In the genomic region with DNA sequence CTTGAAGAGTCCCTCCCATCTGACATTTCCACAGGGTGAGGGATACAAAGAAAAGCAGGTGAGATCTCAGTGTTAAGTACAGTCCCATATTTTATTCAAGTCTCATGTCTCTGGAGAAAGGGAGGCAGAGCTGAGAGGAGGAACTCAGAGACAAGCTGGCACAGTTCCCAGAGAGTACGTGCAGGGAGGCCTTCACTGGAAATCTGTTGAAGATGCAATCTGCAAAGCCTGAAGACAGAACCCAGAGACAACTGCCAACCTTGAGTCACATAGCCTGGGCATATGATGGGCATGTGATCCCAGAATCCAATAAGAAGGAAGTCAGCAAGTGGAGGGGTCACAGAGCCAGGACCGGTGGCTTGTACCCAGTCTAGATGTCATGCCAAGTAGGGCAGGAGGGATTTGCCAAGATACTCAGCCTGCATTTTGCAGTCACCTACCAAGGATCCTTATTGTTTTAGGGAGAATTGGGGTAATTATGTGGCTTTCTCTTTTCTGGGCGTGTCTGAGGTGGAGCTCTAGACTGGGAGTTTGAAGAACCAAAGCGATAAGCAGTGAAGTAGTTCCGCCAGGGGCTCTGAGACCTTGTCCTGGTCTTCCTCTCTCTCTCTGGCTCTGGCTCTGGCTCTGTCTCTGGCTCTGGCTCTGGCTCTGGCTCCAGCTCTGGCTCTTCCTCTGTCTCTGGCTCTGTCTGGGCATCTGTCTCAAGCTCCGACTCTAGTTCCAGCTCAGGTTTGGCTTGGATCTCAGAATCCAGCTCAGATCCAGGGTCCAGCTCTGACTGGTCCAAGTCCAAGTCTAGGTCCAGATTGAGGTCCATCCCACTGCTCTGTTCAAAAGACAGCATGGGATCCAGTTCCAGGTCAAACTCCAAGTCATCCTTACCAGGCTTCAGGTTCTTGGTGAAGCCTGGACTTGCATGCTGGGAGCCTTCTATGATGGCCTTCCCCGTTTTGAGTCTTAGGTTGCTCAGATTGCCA, we compare ENCODE assay signal across 9 mouse cellular contexts. TPM values are rescaled to one million over a fixed set of nuclear protein-coding genes. Genes with fewer than 3 reads are reported as not detected.
DNase-seq lines count a peak whose midpoint lies in the region; ATAC-seq and TF ChIP-seq lines count a peak whose summit lies in the region.
"Had no signal": no experiment of that assay in that cellular context is flagged by ENCODE, and none has a peak within 500 bp of the region (broad histone marks: within the 10 kb centered on the region; RNA-seq: fewer than 3 reads in every experiment).

No protein-coding gene starts in this region.

- H3K27me3 ChIP-seq in embryonic facial prominence, embryonic 14.5 days (replicated peaks; ENCODE audit: control insufficient read depth, insufficient read depth, low read length): no peaks in the 10 kb centered on the region
- H3K27me3 ChIP-seq in embryonic facial prominence, embryonic 10.5 days (replicated peaks; ENCODE audit: low read depth, poor library complexity, severe bottlenecking): no peaks in the 10 kb centered on the region
- no peaks in the 10 kb centered on the region for H3K27me3 ChIP-seq in lung, embryonic 14.5 days (ENCODE audit: insufficient read depth, low read length)
- no peaks in the 10 kb centered on the region for H3K27me3 ChIP-seq in intestine, embryonic 16.5 days (replicated peaks; ENCODE audit: control insufficient read depth, insufficient read depth, low read length)
- H3K27me3 ChIP-seq: liver, embryonic 15.5 days had no signal

- H3K4me3 ChIP-seq in embryonic facial prominence, embryonic 14.5 days (ENCODE audit: low read depth, low read length): no peak overlapping the region
- H3K4me3 ChIP-seq in embryonic facial prominence, embryonic 10.5 days: no peak overlapping the region
- H3K4me3 ChIP-seq in lung, embryonic 14.5 days (ENCODE audit: low read depth, low read length): no peak overlapping the region
- H3K4me3 ChIP-seq in intestine, embryonic 16.5 days (ENCODE audit: low read length): no peak overlapping the region
- H3K4me3 ChIP-seq: liver, embryonic 15.5 days had no signal

- H3K27ac ChIP-seq in embryonic facial prominence, embryonic 14.5 days (replicated peaks; ENCODE audit: low read depth, low read length): no peak overlapping the region
- H3K27ac ChIP-seq in embryonic facial prominence, embryonic 10.5 days (replicated peaks): no peak overlapping the region
- H3K27ac ChIP-seq in lung, embryonic 14.5 days (ENCODE audit: low read depth): no peak overlapping the region
- no peak overlapping the region for H3K27ac ChIP-seq in intestine, embryonic 16.5 days (ENCODE audit: low read length)
- H3K27ac ChIP-seq: liver, embryonic 15.5 days had no signal

- no peak overlapping the region for H3K9ac ChIP-seq in embryonic facial prominence, embryonic 14.5 days (ENCODE audit: low read depth, low read length)
- no peak overlapping the region for H3K9ac ChIP-seq in lung, embryonic 14.5 days
- no peak overlapping the region for H3K9ac ChIP-seq in intestine, embryonic 16.5 days (ENCODE audit: low read depth, low read length)
- H3K9ac ChIP-seq: liver, embryonic 15.5 days had no signal

- H3K9me3 ChIP-seq in embryonic facial prominence, embryonic 14.5 days (ENCODE audit: control insufficient read depth, low read length): no peaks in the 10 kb centered on the region
- no peaks in the 10 kb centered on the region for H3K9me3 ChIP-seq in embryonic facial prominence, embryonic 10.5 days
- no peaks in the 10 kb centered on the region for H3K9me3 ChIP-seq in lung, embryonic 14.5 days (ENCODE audit: low read depth, low read length)
- H3K9me3 ChIP-seq in intestine, embryonic 16.5 days (ENCODE audit: control insufficient read depth, low read length): no peaks in the 10 kb centered on the region
- H3K9me3 ChIP-seq: liver, embryonic 15.5 days had no signal

- no peaks in the 10 kb centered on the region for H3K36me3 ChIP-seq in embryonic facial prominence, embryonic 14.5 days (ENCODE audit: control insufficient read depth, insufficient read depth, low read length)
- H3K36me3 ChIP-seq in embryonic facial prominence, embryonic 10.5 days (replicated peaks): no peaks in the 10 kb centered on the region
- no peaks in the 10 kb centered on the region for H3K36me3 ChIP-seq in lung, embryonic 14.5 days (ENCODE audit: insufficient read depth)
- H3K36me3 ChIP-seq in intestine, embryonic 16.5 days (ENCODE audit: control insufficient read depth, insufficient read depth, low read length): no peaks in the 10 kb centered on the region
- H3K36me3 ChIP-seq: liver, embryonic 15.5 days had no signal

- TF ChIP-seq CTCF in lung, embryonic 14.5 days (IDR thresholded peaks at IDR 0.05; ENCODE audit: low read depth): no peak

- ATAC-seq in embryonic facial prominence, embryonic 14.5 days (ENCODE audit: low read depth): no peak; the same call in 1 of the 2 replicates
- no peak for ATAC-seq in lung, embryonic 14.5 days (ENCODE audit: insufficient read depth)
- ATAC-seq in intestine, embryonic 16.5 days: no peak

- 87% methylated on average over 6 of the region's 7 CpGs for WGBS in embryonic facial prominence, embryonic 14.5 days
- WGBS in embryonic facial prominence, embryonic 10.5 days: 94% methylated on average over 7 of the region's 7 CpGs
- WGBS in lung, embryonic 14.5 days: 73% methylated on average over 7 of the region's 7 CpGs
- WGBS in intestine, embryonic 16.5 days: 80% methylated on average over 7 of the region's 7 CpGs

- no peak overlapping the region for H3K4me2 ChIP-seq in embryonic facial prominence, embryonic 14.5 days (ENCODE audit: low read depth, low read length)
- no peak overlapping the region for H3K4me2 ChIP-seq in lung, embryonic 14.5 days
- H3K4me2 ChIP-seq in intestine, embryonic 16.5 days (ENCODE audit: low read depth, low read length): no peak overlapping the region
- H3K4me2 ChIP-seq: liver, embryonic 15.5 days had no signal

- peak; percentile 66 for DNase-seq in embryonic facial prominence, embryonic 14.5 days (ENCODE audit: low spot score)
- DNase-seq in embryonic facial prominence, embryonic 10.5 days (ENCODE audit: low spot score): no peak
- DNase-seq in lung, embryonic 14.5 days: peak; percentile 81
- DNase-seq in lung, adult 18-20 months: no peak
- DNase-seq in kidney, postnatal 10 days: peak; percentile 51
- DNase-seq in right cerebral cortex, adult 2 months (ENCODE audit: low spot score in 2 of 2): peak; percentile 75 to 79
- DNase-seq in embryo, embryonic 10 days (ENCODE audit: low spot score): no peak

- no peaks in the 10 kb centered on the region for H3K4me1 ChIP-seq in embryonic facial prominence, embryonic 14.5 days (ENCODE audit: control insufficient read depth, insufficient read depth, low read length)
- no peaks in the 10 kb centered on the region for H3K4me1 ChIP-seq in embryonic facial prominence, embryonic 10.5 days
- H3K4me1 ChIP-seq in lung, embryonic 14.5 days (ENCODE audit: insufficient read depth): no peaks in the 10 kb centered on the region
- H3K4me1 ChIP-seq in intestine, embryonic 16.5 days (ENCODE audit: control insufficient read depth, insufficient read depth, low read length): no peaks in the 10 kb centered on the region
- H3K4me1 ChIP-seq: liver, embryonic 15.5 days had no signal

RNA-seq across cellular contexts. Expression of gene Srpk1, which starts 15.5 kb away (rescaled TPM):
- 89.1 and 92.4 TPM in 2 replicates for polyA plus RNA-seq in embryonic facial prominence, embryonic 14.5 days (2014; fragmentation: Nextera tagmentation; extraction: Ambion mirVana)
- polyA plus RNA-seq in embryonic facial prominence, embryonic 10.5 days (2016; fragmentation: Nextera tagmentation; extraction: Ambion mirVana): 130 and 133 TPM in 2 replicates
- 105 and 122 TPM in 2 replicates for polyA plus RNA-seq in lung, embryonic 14.5 days (2014; fragmentation: Nextera tagmentation; extraction: Ambion mirVana)
- 72.0 and 83.2 TPM in 2 replicates for polyA plus RNA-seq in intestine, embryonic 16.5 days (2015; fragmentation: Nextera tagmentation; extraction: Ambion mirVana)

RNA-seq across cellular contexts. Expression of gene Slc26a8, which starts 52.0 kb away (rescaled TPM):
- polyA plus RNA-seq in embryonic facial prominence, embryonic 14.5 days (2014; fragmentation: Nextera tagmentation; extraction: Ambion mirVana): 0.58 and 0.90 TPM in 2 replicates
- polyA plus RNA-seq in embryonic facial prominence, embryonic 10.5 days (2016; fragmentation: Nextera tagmentation; extraction: Ambion mirVana): 0.21 and 0.77 TPM in 2 replicates
- 0.33 and 0.49 TPM in 2 replicates for polyA plus RNA-seq in lung, embryonic 14.5 days (2014; fragmentation: Nextera tagmentation; extraction: Ambion mirVana)
- polyA plus RNA-seq in intestine, embryonic 16.5 days (2015; fragmentation: Nextera tagmentation; extraction: Ambion mirVana): 0.17 and 0.28 TPM in 2 replicates

RNA-seq across cellular contexts. Expression of gene Mapk14, which starts 53.1 kb away (rescaled TPM):
- polyA plus RNA-seq in embryonic facial prominence, embryonic 14.5 days (2014; fragmentation: Nextera tagmentation; extraction: Ambion mirVana): 51.8 and 52.8 TPM in 2 replicates
- 48.1 and 50.7 TPM in 2 replicates for polyA plus RNA-seq in embryonic facial prominence, embryonic 10.5 days (2016; fragmentation: Nextera tagmentation; extraction: Ambion mirVana)
- 76.1 and 77.4 TPM in 2 replicates for polyA plus RNA-seq in lung, embryonic 14.5 days (2014; fragmentation: Nextera tagmentation; extraction: Ambion mirVana)
- polyA plus RNA-seq in intestine, embryonic 16.5 days (2015; fragmentation: Nextera tagmentation; extraction: Ambion mirVana): 34.5 and 37.5 TPM in 2 replicates

Comparison
In these comparisons a context has a peak if more than half of its experiments do, and no peak if none do; other contexts are left out.
1. DNase-seq: peak in embryonic facial prominence, embryonic 14.5 days (single experiment), lung, embryonic 14.5 days (single experiment), kidney, postnatal 10 days (single experiment) and right cerebral cortex, adult 2 months (2 of 2); none in embryonic facial prominence, embryonic 10.5 days (single experiment), lung, adult 18-20 months (0 of 2) and embryo, embryonic 10 days (single experiment).